Mouse (Mus musculus): Measurements from ENCODE around the gene Gm7168.
"Not testable (repeated sequence)": the region's sequence is repeated elsewhere in the genome, so short reads cannot be mapped to it uniquely, and the experiment has no call there.

The Gm7168 gene

GRCm38 (mm10) chr17:13948073-13948472 is at the start of gene Gm7168:
Gene Gm7168, plus strand, starts transcription at chr17:13948373.
- DNase-seq, result not testable (repeated sequence)

GRCm38 (mm10) chr17:13898838-13899237 is 49.3 kb upstream of the Gm7168 start:
- no peak for DNase-seq

DNA sequence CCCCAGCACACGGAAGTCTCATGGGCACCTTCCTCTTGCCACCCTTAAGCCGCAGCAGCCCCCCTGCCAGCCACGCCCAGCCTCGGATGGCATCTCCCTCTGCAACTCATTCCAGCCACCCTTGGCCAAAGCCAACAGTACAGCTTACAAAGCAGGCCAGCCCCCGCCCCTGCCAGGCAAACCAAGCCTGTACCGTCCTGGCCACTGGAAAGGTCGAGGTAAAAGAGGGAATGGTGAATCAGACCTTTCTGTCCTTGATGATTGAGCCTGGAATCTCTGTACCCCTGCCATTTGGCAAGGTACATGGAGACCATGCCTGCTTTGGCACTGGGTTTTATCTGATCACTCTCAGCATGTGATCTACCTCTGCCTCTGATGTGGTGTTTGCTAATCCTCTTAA is 48.9 kb upstream of the Gm7168 start:
- no peak for DNase-seq

GRCm38 (mm10) chr17:13903793-13904192 is 44.4 kb upstream of the Gm7168 start:
- DNase-seq, result no peak

GRCm38 (mm10) chr17:13907082-13907481 is 41.1 kb upstream of the Gm7168 start:
- DNase-seq, result no peak

DNA sequence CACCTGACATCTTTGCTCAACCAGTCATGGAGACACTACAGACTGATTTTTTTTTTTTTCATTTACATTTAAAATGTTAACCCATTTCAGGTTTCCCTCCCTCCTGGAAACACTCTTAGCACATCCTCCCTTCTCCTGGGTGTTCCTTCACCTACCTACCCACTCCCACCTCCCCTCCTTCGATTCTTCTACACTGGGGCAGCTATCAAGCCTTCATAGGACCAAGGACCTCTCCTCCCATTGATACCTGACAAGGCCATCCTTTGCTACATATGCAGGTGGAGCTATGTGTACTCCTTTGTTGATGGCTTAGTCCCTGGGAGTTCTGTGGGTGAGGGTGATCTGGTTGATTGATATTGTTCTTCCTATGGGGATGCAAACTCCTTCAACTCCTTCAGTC is 40.5 kb upstream of the Gm7168 start:
- DNase-seq, result no peak

- no peak for DNase-seq
Measured at GRCm38 (mm10) chr17:13913951-13914350, 34.2 kb upstream of the Gm7168 start.

GRCm38 (mm10) chr17:13914531-13914930 is 33.6 kb upstream of the Gm7168 start:
- DNase-seq, result peak; percentile 71

DNA sequence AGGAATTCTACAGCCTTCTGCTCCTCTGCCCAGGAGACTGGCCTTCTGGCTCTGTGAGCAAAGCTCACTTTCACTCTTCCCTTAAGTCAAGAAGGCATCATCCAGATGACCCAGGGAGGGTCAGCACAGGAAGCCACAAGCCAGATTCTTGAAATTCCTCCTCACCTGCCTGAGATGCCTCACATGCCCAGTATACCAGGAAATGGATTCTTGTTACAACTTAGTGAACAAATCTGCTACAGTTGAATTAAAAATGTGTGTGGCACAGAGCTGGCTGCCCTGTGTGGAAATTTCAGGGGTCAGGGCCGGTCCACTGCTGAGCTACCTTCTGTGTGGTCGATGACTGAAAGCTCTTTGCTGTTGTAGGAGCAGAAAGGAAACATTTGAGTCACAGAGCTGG is 27.4 kb upstream of the Gm7168 start:
- peak; percentile 37 for DNase-seq

DNA sequence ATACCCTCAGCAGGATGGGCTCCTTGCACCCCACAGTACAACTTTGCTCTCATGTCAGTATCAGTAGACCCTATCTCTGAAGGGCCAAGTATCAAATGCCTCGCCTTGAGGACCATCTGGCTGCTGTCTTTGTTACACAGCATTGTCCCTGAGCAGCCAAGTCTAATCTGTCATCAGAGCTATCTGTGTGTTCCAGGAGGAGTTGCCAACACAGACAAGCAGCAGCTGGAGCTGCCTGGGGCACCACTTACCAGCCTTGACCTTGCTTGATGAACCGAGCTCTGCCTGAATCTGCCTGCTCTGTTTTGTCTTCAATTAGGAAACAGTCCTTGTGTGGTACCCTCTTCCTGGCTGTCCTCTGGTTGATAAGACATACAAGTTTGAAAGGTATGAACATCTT is 24.8 kb upstream of the Gm7168 start:
- peak; percentile 38 for DNase-seq

DNA sequence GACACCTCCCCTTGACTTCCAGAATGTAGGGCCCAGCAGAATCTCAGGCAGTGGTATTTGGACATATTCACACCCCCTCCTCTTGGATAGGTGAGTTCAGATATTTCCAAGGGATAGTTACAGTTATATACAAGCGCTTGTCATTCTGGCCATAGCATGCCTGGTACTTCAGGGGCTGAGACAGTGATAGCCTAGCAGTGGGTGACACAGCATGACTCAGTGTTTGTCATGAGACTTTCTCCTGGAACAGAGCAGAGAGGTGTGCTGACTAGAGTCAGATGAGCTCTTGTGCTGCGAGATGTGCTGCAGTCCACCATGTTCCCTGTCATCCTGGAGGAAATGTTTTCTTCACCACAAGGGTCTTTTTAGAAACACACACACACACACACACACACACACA is 23.6 kb upstream of the Gm7168 start:
- no peak for DNase-seq

GRCm38 (mm10) chr17:13925931-13926330 is 22.2 kb upstream of the Gm7168 start:
- peak; percentile 56 for DNase-seq

- DNase-seq, result no peak
Measured at GRCm38 (mm10) chr17:13930421-13930820, 17.8 kb upstream of the Gm7168 start.

GRCm38 (mm10) chr17:13935364-13935763 is 12.8 kb upstream of the Gm7168 start:
- DNase-seq, result not testable (repeated sequence)

- no peak for DNase-seq
Measured at GRCm38 (mm10) chr17:13937787-13938186, 10.4 kb upstream of the Gm7168 start.

- DNase-seq, result peak; percentile 11
Measured at GRCm38 (mm10) chr17:13938652-13939051, 9.5 kb upstream of the Gm7168 start.

- not testable (repeated sequence) for DNase-seq
Measured at GRCm38 (mm10) chr17:13939231-13939630, 8.9 kb upstream of the Gm7168 start.

- DNase-seq, result peak; percentile 44
Measured at GRCm38 (mm10) chr17:13940487-13940886, 7.7 kb upstream of the Gm7168 start.

- not testable (repeated sequence) for DNase-seq
Measured at GRCm38 (mm10) chr17:13951570-13951969, 3.4 kb downstream of the Gm7168 start.

DNA sequence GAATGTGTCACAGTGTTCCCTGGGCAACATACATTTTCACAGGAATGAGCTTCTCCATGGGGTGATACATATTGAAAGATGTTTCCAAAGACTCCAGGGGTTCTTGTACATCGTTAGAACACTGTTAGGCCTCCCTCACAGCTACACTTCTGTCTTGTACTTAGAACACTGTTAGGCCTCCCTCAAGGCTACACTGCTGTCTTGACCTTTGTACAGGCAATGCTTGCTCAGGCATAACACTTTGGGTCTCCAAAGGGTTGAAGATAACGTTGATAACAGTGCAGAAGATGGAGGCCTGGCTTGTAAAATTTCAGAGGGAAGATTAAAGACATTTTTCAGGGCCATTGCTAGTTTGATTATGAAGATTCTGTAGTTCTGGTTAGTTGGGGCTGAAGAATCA is 10.0 kb downstream of the Gm7168 start:
- not testable (repeated sequence) for DNase-seq

GRCm38 (mm10) chr17:13962245-13962644 is 14.1 kb downstream of the Gm7168 start:
- DNase-seq, result not testable (repeated sequence)

DNA sequence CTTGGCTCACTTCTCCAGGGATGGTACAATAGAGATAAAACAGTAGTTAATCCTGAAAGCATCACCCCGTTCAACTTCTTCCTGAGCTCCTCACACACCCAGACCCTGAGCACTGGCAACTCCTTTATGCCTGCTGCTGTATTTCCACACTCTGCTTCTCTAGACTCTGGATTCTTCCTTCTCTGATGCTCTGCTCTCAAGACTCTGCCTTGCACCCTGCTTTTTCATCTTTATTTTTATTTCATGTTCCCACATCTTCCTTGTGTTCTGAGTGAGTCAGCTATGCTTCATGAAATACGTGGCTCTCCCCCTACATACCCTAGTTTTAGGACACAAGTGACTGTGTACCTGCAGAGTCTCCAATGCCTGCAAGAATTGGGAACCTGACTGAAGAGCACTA is 16.9 kb downstream of the Gm7168 start:
- DNase-seq, result not testable (repeated sequence)

DNA sequence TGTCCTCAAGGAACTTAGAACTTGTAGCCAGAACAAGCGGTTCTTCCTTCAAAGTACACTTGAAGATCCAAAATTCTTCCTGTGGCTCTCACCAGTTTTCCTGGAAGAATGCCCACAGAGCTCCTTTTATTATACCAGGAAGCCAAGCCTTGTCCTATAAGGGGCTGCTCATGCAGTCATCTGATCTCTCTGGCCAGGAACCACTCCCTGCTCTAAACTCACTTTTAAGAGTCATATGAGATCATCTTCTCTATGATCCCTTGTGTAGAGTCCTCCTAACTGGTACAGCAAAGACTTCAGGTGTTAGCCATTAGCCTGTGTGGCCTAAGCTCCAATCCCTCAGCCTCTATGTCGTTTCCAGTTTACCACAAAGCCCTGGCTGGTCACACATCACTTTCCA is 21.7 kb downstream of the Gm7168 start:
- DNase-seq, result not testable (repeated sequence)

- DNase-seq, result not testable (repeated sequence)
Measured at GRCm38 (mm10) chr17:13970796-13971195, 22.6 kb downstream of the Gm7168 start.

- DNase-seq, result no peak
Measured at GRCm38 (mm10) chr17:13987690-13988089, 39.5 kb downstream of the Gm7168 start.

DNA sequence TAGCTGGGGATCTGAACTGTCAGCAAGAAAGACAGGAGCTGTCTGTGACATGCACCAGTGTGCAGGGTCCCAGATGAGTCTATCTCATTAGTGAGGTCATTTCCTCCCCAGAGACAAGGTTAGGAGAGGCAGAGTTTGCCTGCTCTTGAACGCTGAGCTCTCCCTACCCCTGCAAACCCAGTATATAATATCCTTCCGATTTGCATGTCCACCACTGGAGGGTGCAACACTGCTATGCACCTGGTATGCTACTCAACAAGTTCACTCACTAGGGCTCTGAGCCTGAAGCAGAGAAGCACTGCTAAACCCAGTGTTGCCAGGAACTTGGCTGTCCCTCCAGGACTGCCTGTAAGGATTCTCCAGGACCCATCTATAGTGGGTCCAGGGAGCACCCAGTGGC is 45.3 kb downstream of the Gm7168 start:
- DNase-seq, result not testable (repeated sequence)
